Mouse (Mus musculus): ENCODE data around the gene Map7. TPM values are rescaled to one million over a fixed set of nuclear protein-coding genes. Genes with fewer than 3 reads are reported as not detected.

The Map7 gene
- polyA plus RNA-seq, 1 experiment from 2014 or later, result 12.3 TPM

- Histone ChIP-seq H3K9me3 (replicated peaks) (no peaks in the 10 kb centered on the region), H3K4me3 (no peak overlapping the region), H3K36me3 (no peaks in the 10 kb centered on the region), H3K4me1 (peaks cover 21% of the 10 kb centered on the region), H3K27me3 (no peaks in the 10 kb centered on the region; the same call in 1 of the 2 replicates), H3K9ac (no peak overlapping the region), H3K27ac (no peak overlapping the region), H3K4me2 (replicated peaks) (no peak overlapping the region)
- 84% methylated on average over 4 of the region's 4 CpGs for WGBS
- no peak for ATAC-seq (ENCODE audit: low FRiP score)
These were observed 25.5 kb downstream of the Map7 start for GRCm38 (mm10) chr10:20173733-20174132.

GRCm38 (mm10) chr10:20176054-20176453 is 27.8 kb downstream of the Map7 start:
- no peak overlapping the region for H3K27ac ChIP-seq
- H3K4me1 ChIP-seq, result peaks cover 9% of the 10 kb centered on the region
- H3K4me3 ChIP-seq, result no peak overlapping the region
- H3K9me3 ChIP-seq (replicated peaks), result no peaks in the 10 kb centered on the region
- no peaks in the 10 kb centered on the region; the same call in 1 of the 2 replicates for H3K27me3 ChIP-seq
- no peaks in the 10 kb centered on the region for H3K36me3 ChIP-seq
- H3K9ac ChIP-seq, result no peak overlapping the region
- H3K4me2 ChIP-seq (replicated peaks), result no peak overlapping the region
- WGBS, result 61% methylated on average over 7 of the region's 7 CpGs
- no peak for ATAC-seq (ENCODE audit: low FRiP score)

DNA sequence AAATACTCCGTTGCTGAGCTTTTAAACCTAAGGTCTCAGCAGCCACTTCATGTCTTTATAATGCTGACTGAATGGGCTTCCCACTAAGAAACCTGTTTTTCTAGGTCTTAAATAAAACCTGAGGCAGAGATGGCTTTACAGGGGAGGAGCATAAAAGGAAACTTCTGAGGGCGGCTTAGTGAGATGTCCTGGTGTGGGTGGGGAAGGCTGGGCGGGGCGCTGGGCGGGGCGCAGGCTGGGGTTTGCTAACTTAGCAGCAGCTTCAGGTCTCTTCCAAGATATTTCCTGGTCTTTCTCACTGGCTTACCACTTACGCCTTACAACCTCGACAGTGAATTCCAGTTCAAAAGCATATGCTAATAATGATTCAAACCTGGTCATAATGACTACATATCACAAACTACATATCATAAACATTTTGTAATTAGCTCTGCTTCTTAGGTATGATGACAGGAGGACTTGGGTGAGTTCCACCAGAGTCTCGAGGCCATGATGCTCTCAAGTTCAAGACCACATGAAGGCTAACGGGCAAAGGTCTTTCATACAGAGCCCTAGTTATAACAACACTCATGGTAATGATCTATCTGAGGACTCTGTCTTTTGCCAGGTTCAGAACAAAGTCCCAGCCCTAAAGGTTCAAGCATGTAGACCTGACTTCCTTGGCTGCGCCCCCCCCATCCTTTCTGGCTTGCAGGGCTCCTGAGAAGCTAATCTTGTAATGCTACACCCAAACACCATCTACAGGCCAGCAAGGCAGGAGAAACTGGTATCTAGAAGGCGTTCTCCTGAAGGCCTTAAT is 30.7 kb downstream of the Map7 start:
- ATAC-seq (ENCODE audit: low FRiP score), result no peak
- 48% methylated on average over 12 of the region's 12 CpGs for WGBS
- Histone ChIP-seq H3K9me3 (replicated peaks) (no peaks in the 10 kb centered on the region), H3K27me3 (no peaks in the 10 kb centered on the region), H3K4me1 (peaks cover 8% of the 10 kb centered on the region; the same call in 1 of the 2 replicates), H3K27ac (no peak overlapping the region), H3K9ac (no peak overlapping the region), H3K36me3 (no peaks in the 10 kb centered on the region), H3K4me3 (no peak overlapping the region), H3K4me2 (replicated peaks) (no peak overlapping the region)

DNA sequence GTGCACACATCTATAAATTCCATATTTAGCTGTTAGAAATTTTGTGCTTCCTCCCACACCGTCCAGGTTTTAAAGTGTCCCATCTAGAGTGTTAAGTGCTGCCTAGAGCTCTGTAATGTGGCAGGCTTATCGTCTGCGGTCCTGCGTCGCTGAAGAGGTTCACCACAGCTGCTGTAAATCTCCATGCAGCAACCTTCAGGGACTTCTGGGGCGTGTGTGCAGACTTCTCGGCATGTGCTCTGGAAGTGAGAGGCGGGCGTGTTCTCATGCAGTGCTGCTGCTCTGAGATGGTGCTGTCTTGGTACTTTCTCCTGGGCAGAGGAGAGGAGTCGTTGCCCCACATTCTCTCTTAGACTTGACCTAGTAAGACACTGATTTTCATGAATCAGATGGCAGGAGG is 32.9 kb downstream of the Map7 start:
- Histone ChIP-seq H3K36me3 (no peaks in the 10 kb centered on the region), H3K4me3 (no peak overlapping the region), H3K27me3 (no peaks in the 10 kb centered on the region), H3K4me1 (peaks cover 8% of the 10 kb centered on the region; the same call in 1 of the 2 replicates), H3K27ac (no peak overlapping the region), H3K9ac (no peak overlapping the region), H3K9me3 (replicated peaks) (no peaks in the 10 kb centered on the region), H3K4me2 (replicated peaks) (no peak overlapping the region)
- WGBS, result 56% methylated on average over 10 of the region's 10 CpGs
- no peak for ATAC-seq (ENCODE audit: low FRiP score)

DNA sequence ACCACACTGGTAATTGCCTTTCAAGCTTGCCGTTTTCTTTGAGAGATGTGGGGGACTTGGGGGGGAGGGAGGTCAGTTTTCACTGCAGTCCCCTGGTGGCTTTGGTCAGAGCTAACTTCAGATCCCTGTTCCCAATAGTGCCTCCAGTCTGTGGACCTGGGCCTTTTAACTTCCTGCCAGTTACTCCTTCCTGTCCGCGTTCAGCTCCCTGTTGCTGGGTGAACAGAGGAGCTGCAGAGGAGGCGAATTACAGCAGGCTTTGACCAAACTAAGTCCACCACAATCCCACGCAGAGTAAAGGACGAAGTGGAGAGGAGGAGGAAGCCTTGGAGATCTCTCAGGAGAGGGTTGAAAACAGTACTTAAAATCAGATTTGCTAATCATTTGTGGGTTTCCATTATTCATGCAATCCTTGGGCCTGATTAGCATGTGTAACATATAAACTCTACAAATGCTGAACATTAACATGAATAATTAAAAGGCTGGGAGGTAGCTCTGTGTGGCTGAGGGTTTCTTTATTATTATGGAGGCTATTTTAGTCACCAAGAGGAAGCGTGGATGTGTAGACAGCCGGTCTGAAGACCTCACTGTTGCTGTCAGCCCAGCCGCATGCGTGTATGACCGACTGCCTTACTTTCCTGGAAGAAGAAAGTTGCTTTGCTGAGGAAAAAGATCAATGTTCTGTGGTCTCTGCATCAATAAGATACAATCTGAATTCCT is 33.6 kb downstream of the Map7 start:
- WGBS, result 56% methylated on average over 11 of the region's 11 CpGs

DNA sequence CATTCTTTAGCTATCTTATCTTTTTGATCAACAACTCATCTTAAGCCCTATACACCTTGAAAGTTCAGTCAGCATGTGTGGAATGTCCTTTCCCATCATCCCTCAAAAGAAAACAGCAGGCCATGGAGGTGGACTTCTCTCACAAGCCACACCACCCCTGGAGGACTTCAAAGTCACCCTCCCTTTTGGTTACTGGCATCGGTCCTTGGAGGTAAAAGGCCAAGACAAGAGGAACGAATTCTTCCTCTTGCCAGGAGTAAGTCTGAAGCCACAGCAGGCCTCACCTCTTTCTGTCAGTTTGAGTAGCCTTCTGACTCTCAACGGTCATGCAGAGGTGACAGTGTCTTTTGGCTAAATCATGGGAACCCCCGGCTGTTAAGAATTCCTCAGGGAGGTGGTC is 36.1 kb downstream of the Map7 start:
- Histone ChIP-seq H3K4me1 (peaks cover 8% of the 10 kb centered on the region; the same call in 1 of the 2 replicates), H3K9ac (no peak overlapping the region), H3K27ac (no peak overlapping the region), H3K4me3 (no peak overlapping the region), H3K36me3 (no peaks in the 10 kb centered on the region), H3K9me3 (replicated peaks) (no peaks in the 10 kb centered on the region), H3K27me3 (no peaks in the 10 kb centered on the region), H3K4me2 (replicated peaks) (no peak overlapping the region)
- no peak for ATAC-seq (ENCODE audit: low FRiP score)
- WGBS, result 79% methylated on average over 4 of the region's 4 CpGs

More for the DNA sequence above, 33.6 kb downstream of the Map7 start:
- H3K36me3 ChIP-seq, result no peaks in the 10 kb centered on the region
- no peak for ATAC-seq (ENCODE audit: low FRiP score)
- no peak overlapping the region for H3K27ac ChIP-seq
- no peaks in the 10 kb centered on the region for H3K27me3 ChIP-seq
- H3K9me3 ChIP-seq (replicated peaks), result no peaks in the 10 kb centered on the region
- H3K4me1 ChIP-seq, result peaks cover 8% of the 10 kb centered on the region; the same call in 1 of the 2 replicates
- no peak overlapping the region for H3K9ac ChIP-seq
- no peak overlapping the region for H3K4me2 ChIP-seq (replicated peaks)
- no peak overlapping the region for H3K4me3 ChIP-seq

DNA sequence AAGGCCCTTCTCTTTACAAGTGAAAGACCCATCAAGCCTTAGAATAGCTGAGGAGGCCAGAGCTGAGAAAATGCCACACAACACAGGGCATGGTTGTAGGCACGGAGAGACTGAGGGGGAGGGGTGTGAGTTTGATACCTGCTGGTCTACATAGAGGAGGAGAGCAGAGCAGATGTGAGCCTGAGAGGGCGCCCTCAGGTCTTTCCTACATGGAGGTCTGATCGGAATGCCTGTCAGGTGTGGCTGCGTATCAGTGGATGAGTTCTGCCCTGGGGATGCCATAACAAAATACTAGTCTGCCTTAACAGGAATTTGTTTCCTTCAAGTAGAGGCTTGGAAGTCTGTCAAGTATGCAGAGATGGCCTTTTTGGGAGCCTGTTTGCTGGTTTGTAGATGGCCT is 37.0 kb downstream of the Map7 start:
- Histone ChIP-seq H3K4me2 (replicated peaks) (no peak overlapping the region), H3K9me3 (replicated peaks) (no peaks in the 10 kb centered on the region), H3K27ac (no peak overlapping the region), H3K9ac (no peak overlapping the region), H3K27me3 (no peaks in the 10 kb centered on the region), H3K36me3 (no peaks in the 10 kb centered on the region), H3K4me1 (peaks cover 8% of the 10 kb centered on the region; the same call in 1 of the 2 replicates), H3K4me3 (no peak overlapping the region)
- WGBS, result 82% methylated on average over 4 of the region's 4 CpGs
- no peak for ATAC-seq (ENCODE audit: low FRiP score)

- Histone ChIP-seq H3K4me1 (peaks cover 8% of the 10 kb centered on the region; the same call in 1 of the 2 replicates), H3K27me3 (no peaks in the 10 kb centered on the region), H3K9me3 (replicated peaks) (no peaks in the 10 kb centered on the region), H3K4me2 (replicated peaks) (no peak overlapping the region), H3K36me3 (no peaks in the 10 kb centered on the region), H3K9ac (no peak overlapping the region), H3K27ac (no peak overlapping the region), H3K4me3 (no peak overlapping the region)
- no peak for ATAC-seq (ENCODE audit: low FRiP score)
- WGBS, result 95% methylated on average over 2 of the region's 2 CpGs
These were observed 37.5 kb downstream of the Map7 start for GRCm38 (mm10) chr10:20185806-20186205.

- 84% methylated on average over 5 of the region's 5 CpGs for WGBS
- H3K9ac ChIP-seq, result no peak overlapping the region
- H3K4me3 ChIP-seq, result no peak overlapping the region
- H3K27me3 ChIP-seq, result no peaks in the 10 kb centered on the region
- no peak overlapping the region for H3K27ac ChIP-seq
- no peaks in the 10 kb centered on the region for H3K9me3 ChIP-seq (replicated peaks)
- no peak overlapping the region for H3K4me2 ChIP-seq (replicated peaks)
- H3K4me1 ChIP-seq, result no peaks in the 10 kb centered on the region
- no peak for ATAC-seq (ENCODE audit: low FRiP score)
- H3K36me3 ChIP-seq, result no peaks in the 10 kb centered on the region
These were observed 38.6 kb downstream of the Map7 start for GRCm38 (mm10) chr10:20186800-20187273.

- Histone ChIP-seq H3K27ac (no peak overlapping the region), H3K9me3 (replicated peaks) (no peaks in the 10 kb centered on the region), H3K36me3 (no peaks in the 10 kb centered on the region), H3K4me3 (no peak overlapping the region), H3K27me3 (no peaks in the 10 kb centered on the region), H3K9ac (no peak overlapping the region), H3K4me1 (no peaks in the 10 kb centered on the region; the same call in 1 of the 2 replicates), H3K4me2 (replicated peaks) (no peak overlapping the region)
- no peak for ATAC-seq (ENCODE audit: low FRiP score)
- WGBS, result 87% methylated on average over 6 of the region's 6 CpGs
These were observed 42.0 kb downstream of the Map7 start for GRCm38 (mm10) chr10:20190139-20190747.

DNA sequence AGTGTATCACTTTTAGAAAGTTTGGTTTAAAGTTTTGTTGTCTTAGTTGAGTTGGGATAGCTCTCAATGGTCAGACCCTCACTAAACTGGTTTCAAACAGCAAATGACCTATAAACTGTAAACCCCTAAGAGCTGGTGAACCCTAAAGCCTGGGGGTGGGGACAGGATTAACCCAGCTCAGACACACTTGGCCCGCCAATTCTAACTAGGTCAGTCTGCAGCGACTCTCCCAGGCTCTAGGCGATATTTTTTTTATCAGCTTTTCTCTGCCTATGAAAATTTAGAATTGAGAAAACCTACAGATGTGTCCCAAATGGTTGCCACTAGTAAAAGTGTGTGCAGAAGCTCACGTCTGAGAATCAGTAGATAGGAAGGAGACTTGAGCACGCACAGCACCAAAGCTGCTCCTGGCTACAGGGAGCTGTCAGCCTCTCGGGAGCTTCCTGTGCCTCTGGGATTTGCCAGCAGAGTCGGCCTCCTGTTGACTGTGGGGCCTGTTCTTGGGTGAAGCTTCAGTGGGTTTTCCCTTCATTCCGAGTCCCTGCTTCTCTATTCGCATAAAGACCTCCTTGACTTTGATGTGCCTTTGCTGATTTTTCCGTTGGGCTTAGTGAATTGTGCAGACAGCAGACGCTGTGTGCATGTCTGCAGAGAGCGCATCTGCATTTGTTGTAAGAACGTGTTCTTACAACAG is 46.7 kb downstream of the Map7 start:
- 40% methylated on average over 13 of the region's 13 CpGs for WGBS

GRCm38 (mm10) chr10:20197039-20197438 is 48.8 kb downstream of the Map7 start:
- no peaks in the 10 kb centered on the region for H3K27me3 ChIP-seq

More for the DNA sequence above, 46.7 kb downstream of the Map7 start:
- Histone ChIP-seq H3K4me1 (no peaks in the 10 kb centered on the region; the same call in 1 of the 2 replicates), H3K9ac (no peak overlapping the region), H3K9me3 (replicated peaks) (no peaks in the 10 kb centered on the region), H3K4me3 (no peak overlapping the region), H3K36me3 (no peaks in the 10 kb centered on the region), H3K4me2 (replicated peaks) (no peak overlapping the region), H3K27me3 (no peaks in the 10 kb centered on the region), H3K27ac (no peak overlapping the region)
- ATAC-seq (ENCODE audit: low FRiP score), result no peak

More at GRCm38 (mm10) chr10:20197039-20197438, 48.8 kb downstream of the Map7 start:
- WGBS, result 77% methylated on average over 7 of the region's 7 CpGs
- Histone ChIP-seq H3K4me1 (peaks cover under 1% of the 10 kb centered on the region; the same call in 1 of the 2 replicates), H3K36me3 (no peaks in the 10 kb centered on the region), H3K4me2 (replicated peaks) (no peak overlapping the region), H3K9ac (no peak overlapping the region), H3K27ac (no peak overlapping the region), H3K9me3 (replicated peaks) (no peaks in the 10 kb centered on the region), H3K4me3 (no peak overlapping the region)
- ATAC-seq (ENCODE audit: low FRiP score), result no peak

All from hindbrain, embryonic 12.5 days (tissue).